Mouse (Mus musculus): ENCODE results near the gene Nos3. TPM values are rescaled to one million over a fixed set of nuclear protein-coding genes. Genes with fewer than 3 reads are reported as not detected.
"Not testable (repeated sequence)": the region's sequence is repeated elsewhere in the genome, so short reads cannot be mapped to it uniquely, and the experiment has no call there.

Gene Nos3
- polyA plus RNA-seq, 1 experiment from 2014 or later: 26.5 TPM

DNA sequence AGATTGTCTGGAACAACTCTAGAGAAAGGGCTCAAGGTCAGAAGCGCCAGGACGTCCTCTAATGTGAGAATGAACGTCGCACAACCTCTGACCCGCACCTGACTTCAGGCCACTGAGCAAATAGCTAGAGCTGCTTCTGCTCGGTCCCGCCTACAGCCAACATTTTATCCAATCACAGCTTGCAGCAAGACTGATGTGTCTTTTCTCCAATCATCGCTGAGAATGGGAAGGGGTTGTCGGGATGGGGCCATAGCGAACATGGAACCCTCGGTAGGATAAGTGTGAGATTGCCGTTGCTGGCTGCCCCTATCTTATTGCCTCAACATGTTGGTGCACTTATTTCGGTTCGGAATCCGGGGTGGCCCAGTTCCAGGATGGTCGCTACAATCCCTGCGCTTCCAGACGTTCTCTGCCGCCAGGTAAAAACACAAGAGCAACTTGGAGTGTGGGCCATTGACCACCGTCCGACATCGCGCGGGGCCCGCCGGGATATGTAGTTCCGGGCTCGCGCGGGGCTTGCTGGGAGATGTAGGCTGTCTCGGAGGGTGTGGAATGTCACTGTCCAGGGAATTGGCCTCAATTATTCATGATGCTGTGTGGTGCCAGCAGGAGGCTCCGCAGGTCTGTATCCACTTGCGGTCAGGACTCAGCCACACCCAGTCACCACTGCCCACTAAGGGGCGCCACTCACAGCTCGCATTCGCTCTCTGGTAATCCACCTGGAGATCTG is 29.7 kb downstream of the Nos3 start:
- Histone ChIP-seq H3K4me1 (ENCODE audit: insufficient read depth, low read depth, low read length) (peaks cover 5% of the 10 kb centered on the region; the same call in 1 of the 2 replicates), H3K27ac (ENCODE audit: low read length) (peak overlapping the region; percentile 76), H3K9me3 (ENCODE audit: low read length) (no peaks in the 10 kb centered on the region), H3K4me3 (ENCODE audit: low read depth, low read length) (peak overlapping the region; percentile 67), H3K27me3 (replicated peaks; ENCODE audit: insufficient read depth, low read length) (no peaks in the 10 kb centered on the region), H3K9ac (replicated peaks; ENCODE audit: low read depth) (no peak overlapping the region; the same call in 1 of the 2 replicates), H3K36me3 (ENCODE audit: insufficient read depth, low read length) (no peaks in the 10 kb centered on the region), H3K4me2 (replicated peaks; ENCODE audit: low read depth, low read length) (peak overlapping the region; percentile 52)
- WGBS: under 1% methylated on average over 36 of the region's 36 CpGs
- ATAC-seq (peak; percentile 97), DNase-seq (ENCODE audit: low spot score) (peak; percentile 98)
- TF ChIP-seq EP300 (IDR thresholded peaks at IDR 0.05) (no peak), CTCF (IDR thresholded peaks at IDR 0.05) (peak; percentile 83)

- 83% methylated on average over 6 of the region's 6 CpGs for WGBS
- H3K9me3 ChIP-seq (ENCODE audit: low read length); H3K36me3 ChIP-seq (ENCODE audit: insufficient read depth, low read length); H3K9ac ChIP-seq (replicated peaks; ENCODE audit: low read depth); H3K4me1 ChIP-seq (ENCODE audit: insufficient read depth, low read depth, low read length); DNase-seq (ENCODE audit: low spot score); H3K27ac ChIP-seq (ENCODE audit: low read length); ATAC-seq; H3K4me2 ChIP-seq (replicated peaks; ENCODE audit: low read depth, low read length); H3K4me3 ChIP-seq (ENCODE audit: low read depth, low read length); H3K27me3 ChIP-seq (replicated peaks; ENCODE audit: insufficient read depth, low read length): not testable (repeated sequence)
- peak; percentile 14; the same call in 1 of the 2 replicates for TF ChIP-seq CTCF (IDR thresholded peaks at IDR 0.05)
Measured at GRCm38 (mm10) chr5:24396254-24396653, 31.6 kb downstream of the Nos3 start.

- H3K36me3 ChIP-seq (ENCODE audit: insufficient read depth, low read length): no peaks in the 10 kb centered on the region
- H3K9me3 ChIP-seq (ENCODE audit: low read length): no peaks in the 10 kb centered on the region
- H3K4me3 ChIP-seq (ENCODE audit: low read depth, low read length): no peak overlapping the region
- no peak overlapping the region for H3K4me2 ChIP-seq (replicated peaks; ENCODE audit: low read depth, low read length)
- no peaks in the 10 kb centered on the region for H3K27me3 ChIP-seq (replicated peaks; ENCODE audit: insufficient read depth, low read length)
- DNase-seq (ENCODE audit: low spot score) (no peak), ATAC-seq (no peak)
- no peak overlapping the region for H3K27ac ChIP-seq (ENCODE audit: low read length)
- 80% methylated on average over 10 of the region's 10 CpGs for WGBS
- no peaks in the 10 kb centered on the region for H3K4me1 ChIP-seq (ENCODE audit: insufficient read depth, low read depth, low read length)
- H3K9ac ChIP-seq (replicated peaks; ENCODE audit: low read depth): no peak overlapping the region
- no peak for TF ChIP-seq CTCF (IDR thresholded peaks at IDR 0.05)
- TF ChIP-seq EP300 (IDR thresholded peaks at IDR 0.05): no peak
Measured at GRCm38 (mm10) chr5:24399686-24400085, 35.1 kb downstream of the Nos3 start.

DNA sequence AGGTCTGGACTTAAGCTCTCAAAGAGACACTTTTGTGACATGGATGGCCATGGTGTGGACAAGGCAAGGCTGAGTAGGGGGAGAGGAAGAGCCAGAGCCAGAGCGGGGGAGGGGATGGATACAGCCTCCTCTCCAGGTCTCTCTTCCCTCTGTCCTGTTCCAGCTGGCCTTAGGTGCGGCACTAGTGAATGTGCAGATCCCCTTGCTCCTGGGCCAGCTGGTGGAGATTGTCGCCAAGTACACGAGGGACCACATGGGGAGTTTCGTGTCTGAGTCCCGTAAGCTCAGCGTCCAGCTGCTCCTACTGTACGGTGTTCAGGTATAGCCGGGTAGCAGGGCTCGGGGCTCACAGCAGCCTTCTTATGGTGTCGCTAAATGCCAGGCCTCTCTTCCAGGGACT is 35.8 kb downstream of the Nos3 start:
- H3K9ac ChIP-seq (replicated peaks; ENCODE audit: low read depth): no peak overlapping the region
- WGBS: 91% methylated on average over 11 of the region's 11 CpGs
- H3K4me3 ChIP-seq (ENCODE audit: low read depth, low read length): no peak overlapping the region
- no peaks in the 10 kb centered on the region for H3K27me3 ChIP-seq (replicated peaks; ENCODE audit: insufficient read depth, low read length)
- H3K9me3 ChIP-seq (ENCODE audit: low read length): no peaks in the 10 kb centered on the region
- DNase-seq (ENCODE audit: low spot score) (no peak), ATAC-seq (no peak)
- no peaks in the 10 kb centered on the region for H3K4me1 ChIP-seq (ENCODE audit: insufficient read depth, low read depth, low read length)
- no peak overlapping the region for H3K4me2 ChIP-seq (replicated peaks; ENCODE audit: low read depth, low read length)
- no peak overlapping the region for H3K27ac ChIP-seq (ENCODE audit: low read length)
- H3K36me3 ChIP-seq (ENCODE audit: insufficient read depth, low read length): no peaks in the 10 kb centered on the region
- no peak for TF ChIP-seq CTCF (IDR thresholded peaks at IDR 0.05)
- TF ChIP-seq EP300 (IDR thresholded peaks at IDR 0.05): no peak

DNA sequence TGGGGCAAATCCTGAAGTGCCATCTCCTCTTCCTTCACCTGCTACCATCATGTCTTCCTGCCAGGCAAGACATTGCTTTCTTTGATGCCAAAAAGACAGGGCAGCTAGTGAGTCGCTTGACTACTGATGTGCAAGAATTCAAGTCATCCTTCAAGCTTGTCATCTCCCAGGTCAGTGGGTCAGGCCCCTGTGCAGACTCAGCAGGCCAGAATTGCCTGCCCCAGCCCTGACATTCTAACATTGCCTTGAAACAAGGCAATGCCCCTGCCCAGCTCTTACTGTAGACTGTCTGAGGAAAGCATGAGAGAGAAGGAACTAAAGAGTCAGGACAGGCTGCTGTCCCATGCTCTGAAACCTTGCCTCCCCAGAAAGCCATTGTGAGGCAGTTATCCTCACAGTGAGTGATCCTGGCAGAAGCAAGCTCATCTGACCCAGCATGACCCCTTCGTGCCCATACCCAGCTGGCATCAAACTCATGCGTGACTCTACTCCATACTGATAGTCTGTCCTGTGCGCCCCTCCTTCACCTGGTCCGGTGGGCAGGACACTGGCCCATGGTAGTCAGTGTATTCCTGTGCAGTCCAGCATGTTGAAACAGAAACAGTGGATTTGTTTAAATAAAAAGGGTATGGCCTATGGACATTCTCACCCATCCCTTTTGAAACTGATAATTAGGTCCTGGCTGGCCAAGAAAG is 36.4 kb downstream of the Nos3 start:
- Histone ChIP-seq H3K27me3 (replicated peaks; ENCODE audit: insufficient read depth, low read length) (no peaks in the 10 kb centered on the region), H3K4me2 (replicated peaks; ENCODE audit: low read depth, low read length) (no peak overlapping the region), H3K9me3 (ENCODE audit: low read length) (no peaks in the 10 kb centered on the region), H3K4me3 (ENCODE audit: low read depth, low read length) (no peak overlapping the region), H3K4me1 (ENCODE audit: insufficient read depth, low read depth, low read length) (no peaks in the 10 kb centered on the region), H3K9ac (replicated peaks; ENCODE audit: low read depth) (no peak overlapping the region), H3K36me3 (ENCODE audit: insufficient read depth, low read length) (no peaks in the 10 kb centered on the region), H3K27ac (ENCODE audit: low read length) (no peak overlapping the region)
- ATAC-seq: no peak
- 89% methylated on average over 5 of the region's 5 CpGs for WGBS
- DNase-seq (ENCODE audit: low spot score): no peak
- TF ChIP-seq EP300 (IDR thresholded peaks at IDR 0.05) (no peak), CTCF (IDR thresholded peaks at IDR 0.05) (no peak)

GRCm38 (mm10) chr5:24401969-24402368 is 37.4 kb downstream of the Nos3 start:
- 67% methylated on average over 9 of the region's 9 CpGs for WGBS
- ATAC-seq: no peak

More at GRCm38 (mm10) chr5:24401969-24402368, 37.4 kb downstream of the Nos3 start:
- TF ChIP-seq CTCF (IDR thresholded peaks at IDR 0.05): no peak
- TF ChIP-seq EP300 (IDR thresholded peaks at IDR 0.05): no peak
- H3K27me3 ChIP-seq (replicated peaks; ENCODE audit: insufficient read depth, low read length): no peaks in the 10 kb centered on the region
- no peak for DNase-seq (ENCODE audit: low spot score)
- H3K36me3 ChIP-seq (ENCODE audit: insufficient read depth, low read length): peaks cover 5% of the 10 kb centered on the region; the same call in 1 of the 2 replicates
- H3K4me2 ChIP-seq (replicated peaks; ENCODE audit: low read depth, low read length): no peak overlapping the region
- no peaks in the 10 kb centered on the region for H3K9me3 ChIP-seq (ENCODE audit: low read length)
- H3K27ac ChIP-seq (ENCODE audit: low read length): no peak overlapping the region
- H3K9ac ChIP-seq (replicated peaks; ENCODE audit: low read depth): no peak overlapping the region
- no peak overlapping the region for H3K4me3 ChIP-seq (ENCODE audit: low read depth, low read length)
- H3K4me1 ChIP-seq (ENCODE audit: insufficient read depth, low read depth, low read length): no peaks in the 10 kb centered on the region
